Mouse (Mus musculus): ENCODE results near the gene Coil. TPM values are rescaled to one million over a fixed set of nuclear protein-coding genes. Genes with fewer than 3 reads are reported as not detected.
"Not testable (repeated sequence)": the region's sequence is repeated elsewhere in the genome, so short reads cannot be mapped to it uniquely, and the experiment has no call there.

Gene Coil
- total RNA-seq, 1 experiment from 2014 or later: 15.9 TPM

DNA sequence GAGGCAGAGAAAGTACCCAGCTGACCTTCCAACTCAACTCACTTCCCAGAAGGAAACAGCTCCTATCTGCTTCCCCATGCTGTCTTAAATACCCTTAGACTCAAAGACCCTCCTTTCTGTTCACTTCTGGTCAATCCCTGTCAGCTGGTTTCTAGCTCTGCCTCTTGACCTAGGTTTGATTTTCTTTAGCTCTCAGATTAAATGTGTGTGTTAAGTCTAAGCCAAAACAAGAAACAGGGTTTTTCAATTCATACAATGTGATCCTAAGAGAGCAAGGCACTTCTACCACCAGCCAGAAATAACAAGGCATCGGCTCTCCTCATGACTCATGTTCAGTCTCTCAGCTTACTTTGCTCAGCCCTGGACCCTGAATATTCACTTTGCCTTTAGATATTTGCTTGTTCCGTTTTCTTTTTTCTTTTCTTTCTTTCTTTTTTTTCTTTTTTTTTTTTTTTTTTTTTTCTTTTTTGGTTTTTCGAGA, 3.1 kb upstream of the Coil start, which contains the start of gene Elobl:
Elobl (minus strand) TSS at position 51 of the 481 bp plus-strand sequence.
- no peak for ATAC-seq (replicated peaks; ENCODE audit: low read depth, poor library complexity, severe bottlenecking)

GRCm38 (mm10) chr11:88973776-88974701, 4.0 kb downstream of the Coil start:
- ATAC-seq (replicated peaks; ENCODE audit: low read depth, poor library complexity, severe bottlenecking): peak; percentile 90

GRCm38 (mm10) chr11:88976320-88976719, 6.3 kb downstream of the Coil start:
- no peak for ATAC-seq (replicated peaks; ENCODE audit: low read depth, poor library complexity, severe bottlenecking)

DNA sequence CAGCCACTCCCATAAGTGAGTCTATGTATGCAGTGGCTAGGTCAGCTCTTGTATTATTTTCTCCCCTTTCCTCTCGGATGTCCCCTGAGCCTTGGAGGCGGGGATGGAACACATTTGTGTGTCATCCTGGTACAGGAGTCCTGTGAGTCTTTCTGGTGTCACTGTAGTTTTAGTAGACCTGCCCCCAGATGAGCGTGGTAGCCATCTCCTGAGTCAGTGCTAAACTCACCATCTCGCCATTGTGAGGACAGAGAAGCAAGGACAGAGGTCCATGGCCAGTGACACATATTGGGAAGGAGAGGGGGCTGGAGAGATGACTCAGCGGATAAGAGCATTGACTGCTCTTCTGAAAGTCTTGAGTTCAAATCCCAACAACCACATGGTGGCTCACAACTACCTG, 7.1 kb downstream of the Coil start:
- no peak for ATAC-seq (replicated peaks; ENCODE audit: low read depth, poor library complexity, severe bottlenecking)

DNA sequence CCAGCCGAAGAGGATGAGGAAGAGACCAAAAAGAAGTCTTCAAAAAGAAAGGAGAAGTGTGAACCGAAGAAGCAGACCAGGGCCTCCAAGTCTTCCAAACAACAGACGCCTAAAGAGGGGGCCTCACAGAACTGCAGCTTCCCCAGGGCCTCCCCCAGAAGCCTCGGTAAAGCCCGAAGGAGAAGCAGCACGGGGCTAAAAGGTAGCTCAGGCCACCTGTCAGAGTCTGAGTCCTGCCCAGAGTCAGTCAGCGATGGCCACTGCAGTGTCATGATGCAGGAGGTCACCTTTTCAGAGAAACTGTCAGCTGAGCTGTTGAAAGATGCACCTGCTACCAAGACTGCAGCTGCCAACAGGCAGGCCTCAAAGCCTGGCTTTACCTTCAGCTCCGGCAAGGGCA, 11.3 kb downstream of the Coil start:
- ATAC-seq (replicated peaks; ENCODE audit: low read depth, poor library complexity, severe bottlenecking): no peak

DNA sequence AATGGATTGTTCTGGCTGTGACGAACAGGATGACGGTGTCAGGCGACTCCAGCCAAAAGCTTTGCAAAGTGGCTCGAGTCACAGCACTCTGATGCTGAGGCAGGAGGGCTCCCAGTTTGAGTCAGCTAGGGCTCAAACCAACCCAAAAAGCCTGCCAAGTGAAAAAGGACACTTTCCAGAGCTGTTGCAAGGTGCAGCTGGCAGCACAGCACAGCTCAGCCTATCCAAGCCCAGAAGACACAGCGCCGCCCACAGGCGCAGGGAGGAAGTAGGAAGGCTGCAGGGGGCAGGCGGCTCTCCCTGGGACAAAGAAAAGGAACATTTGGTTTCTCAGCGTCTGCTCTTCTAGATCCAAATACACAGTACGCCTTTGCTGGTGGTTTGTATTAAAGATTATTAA, 16.6 kb downstream of the Coil start:
- ATAC-seq (replicated peaks; ENCODE audit: low read depth, poor library complexity, severe bottlenecking): no peak

GRCm38 (mm10) chr11:88988956-88989355, 18.9 kb downstream of the Coil start:
- ATAC-seq (replicated peaks; ENCODE audit: low read depth, poor library complexity, severe bottlenecking): no peak

DNA sequence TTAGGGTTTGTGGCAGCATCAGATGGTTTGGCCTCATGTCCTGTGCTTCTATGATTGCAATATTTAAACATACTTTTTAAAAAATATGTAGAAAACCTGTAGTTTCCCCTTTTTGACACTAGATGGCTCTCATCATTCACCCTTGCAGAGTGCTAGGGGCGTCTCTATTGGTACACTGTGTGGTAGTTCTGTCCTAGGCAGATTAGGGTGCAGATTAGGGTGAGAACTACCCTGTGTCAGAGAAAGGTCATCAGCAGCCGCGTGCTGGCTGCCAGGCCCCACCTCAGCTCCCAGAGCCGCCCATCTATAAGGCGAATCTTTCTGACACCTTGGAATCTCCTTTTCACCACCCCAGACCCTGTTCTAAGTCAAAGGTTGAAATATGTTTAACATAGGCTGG, 19.5 kb downstream of the Coil start:
- peak; percentile 86 for ATAC-seq (replicated peaks; ENCODE audit: low read depth, poor library complexity, severe bottlenecking)

GRCm38 (mm10) chr11:88993186-88993585, 23.1 kb downstream of the Coil start:
- ATAC-seq (replicated peaks; ENCODE audit: low read depth, poor library complexity, severe bottlenecking): no peak

- ATAC-seq (replicated peaks; ENCODE audit: low read depth, poor library complexity, severe bottlenecking): peak; percentile 88
Observed at GRCm38 (mm10) chr11:88993625-88994024, 23.6 kb downstream of the Coil start.

DNA sequence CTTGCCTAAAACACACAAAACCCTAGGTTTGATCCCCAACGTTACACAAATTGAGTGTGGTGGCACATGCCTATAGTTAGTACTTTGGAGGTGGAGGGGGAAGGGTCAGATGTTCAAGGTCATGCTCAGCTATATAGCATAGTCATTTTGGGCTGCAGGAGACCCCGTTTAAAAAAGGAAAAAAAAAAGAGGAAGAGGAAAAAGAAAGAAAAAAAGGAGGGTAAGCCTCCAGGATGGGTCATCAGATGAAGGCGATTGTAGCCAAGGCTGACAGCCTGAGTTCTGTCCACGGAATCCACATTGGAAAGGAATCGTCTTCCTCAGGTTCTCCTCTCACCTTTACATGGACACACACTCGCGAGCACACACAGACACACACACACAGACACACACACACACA, 24.4 kb downstream of the Coil start:
- no peak for ATAC-seq (replicated peaks; ENCODE audit: low read depth, poor library complexity, severe bottlenecking)

GRCm38 (mm10) chr11:88995616-88996015, 25.6 kb downstream of the Coil start:
- no peak for ATAC-seq (replicated peaks; ENCODE audit: low read depth, poor library complexity, severe bottlenecking)

GRCm38 (mm10) chr11:88996427-88996826, 26.4 kb downstream of the Coil start:
- no peak for ATAC-seq (replicated peaks; ENCODE audit: low read depth, poor library complexity, severe bottlenecking)

DNA sequence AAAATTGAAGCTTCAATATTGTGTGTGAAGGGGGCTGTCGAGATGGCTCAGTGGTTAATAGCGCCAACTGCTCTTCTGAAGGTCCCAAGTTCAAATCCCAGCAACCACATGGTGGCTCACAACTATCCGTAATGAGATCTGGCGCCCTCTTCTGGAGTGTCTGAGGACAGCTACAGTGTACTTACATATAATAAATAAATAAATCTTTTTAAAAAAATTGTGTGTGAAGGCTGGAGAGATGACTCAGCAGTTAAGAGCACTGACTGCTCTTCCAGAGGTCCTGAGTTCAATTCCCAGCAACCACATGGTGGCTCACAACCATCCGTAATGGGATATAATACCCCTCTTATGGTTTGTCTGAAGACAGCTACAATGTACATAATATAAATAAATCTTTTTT, 27.3 kb downstream of the Coil start:
- not testable (repeated sequence) for ATAC-seq (replicated peaks; ENCODE audit: low read depth, poor library complexity, severe bottlenecking)

DNA sequence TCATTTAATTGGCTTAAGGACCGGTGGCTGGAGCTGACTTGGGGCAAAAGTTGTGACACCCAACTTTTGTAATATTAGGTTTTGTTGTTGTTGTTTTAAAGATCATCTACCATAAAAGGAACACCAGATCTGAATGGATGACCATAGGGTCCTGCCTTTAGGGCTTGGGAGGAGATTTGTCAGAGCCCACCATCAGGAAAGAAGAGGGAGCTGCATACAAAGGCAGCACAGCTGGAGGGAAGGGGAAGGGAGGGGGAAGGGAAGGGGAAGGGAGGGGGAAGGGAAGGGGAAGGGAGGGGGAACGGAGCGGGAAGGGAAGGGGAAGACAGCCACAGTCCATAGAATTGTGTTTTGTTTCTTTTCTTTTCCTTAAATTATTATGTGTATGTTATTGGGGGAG, 28.4 kb downstream of the Coil start:
- ATAC-seq (replicated peaks; ENCODE audit: low read depth, poor library complexity, severe bottlenecking): no peak

GRCm38 (mm10) chr11:88998974-88999722, 29.1 kb downstream of the Coil start, which contains the start of gene Trim25:
Trim25 (plus strand) TSS chr11:88999376.
- peak; percentile 91 for ATAC-seq (replicated peaks; ENCODE audit: low read depth, poor library complexity, severe bottlenecking)

DNA sequence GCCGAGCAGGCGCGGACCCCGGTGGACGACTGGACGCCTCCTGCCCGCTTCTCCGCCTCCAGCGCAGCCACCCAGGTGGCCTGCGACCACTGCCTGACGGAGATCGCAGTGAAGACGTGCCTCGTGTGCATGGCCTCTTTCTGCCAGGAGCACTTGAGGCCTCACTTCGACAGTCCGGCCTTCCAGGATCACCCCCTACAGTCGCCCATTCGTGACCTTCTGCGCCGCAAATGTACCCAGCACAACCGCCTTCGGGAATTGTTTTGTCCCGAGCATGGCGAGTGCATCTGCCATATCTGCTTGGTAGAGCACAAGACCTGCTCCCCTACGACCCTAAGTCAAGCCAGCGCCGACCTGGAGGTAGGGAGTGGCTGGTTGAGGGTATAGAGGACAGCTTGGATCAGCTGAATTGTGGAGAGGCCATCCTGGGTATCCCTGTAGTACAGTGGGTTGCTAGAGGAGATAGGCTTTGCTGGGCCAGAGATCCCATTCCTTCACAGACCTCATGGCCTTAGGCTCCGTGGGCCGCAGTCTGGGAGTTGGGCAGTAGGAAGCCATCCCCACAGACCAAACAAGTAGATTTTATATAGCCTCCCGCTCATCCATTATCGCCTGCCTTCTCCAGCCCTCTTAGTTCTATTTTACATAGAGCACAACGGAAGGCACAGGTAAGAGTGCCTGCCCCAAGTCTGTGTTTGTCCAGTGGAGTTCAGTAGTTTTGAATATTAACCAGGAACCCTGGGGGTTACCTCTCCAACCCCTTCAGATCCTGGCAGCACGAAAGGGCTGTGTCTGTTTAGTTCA, 29.9 kb downstream of the Coil start:
- 0 out of 2 replicates have a peak, but pooled peaks have one; percentile 0 for ATAC-seq (replicated peaks; ENCODE audit: low read depth, poor library complexity, severe bottlenecking)

- ATAC-seq (replicated peaks; ENCODE audit: low read depth, poor library complexity, severe bottlenecking): 0 out of 2 replicates have a peak, but pooled peaks have one; percentile 13
Observed at GRCm38 (mm10) chr11:89000527-89000819, 30.4 kb downstream of the Coil start.

DNA sequence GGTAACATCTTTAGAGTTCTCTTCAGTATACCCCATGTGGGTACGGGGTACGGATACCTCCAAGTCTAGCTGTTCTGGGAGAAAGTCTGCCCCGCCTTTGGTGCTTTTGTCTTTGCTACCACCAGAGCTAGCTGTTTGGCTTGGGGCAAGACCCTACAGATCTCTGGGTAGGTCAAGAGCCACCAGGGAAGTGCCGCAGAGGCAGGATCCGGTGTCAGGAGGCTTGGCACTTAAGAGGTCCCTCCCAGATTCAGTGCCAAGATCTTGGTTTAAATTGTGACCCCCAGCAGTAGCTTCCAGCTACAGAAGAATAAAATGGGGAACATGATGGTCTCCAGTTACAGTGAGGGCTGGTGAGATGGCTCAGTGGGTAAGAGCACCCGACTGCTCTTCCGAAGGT, 31.5 kb downstream of the Coil start:
- ATAC-seq (replicated peaks; ENCODE audit: low read depth, poor library complexity, severe bottlenecking): no peak

DNA sequence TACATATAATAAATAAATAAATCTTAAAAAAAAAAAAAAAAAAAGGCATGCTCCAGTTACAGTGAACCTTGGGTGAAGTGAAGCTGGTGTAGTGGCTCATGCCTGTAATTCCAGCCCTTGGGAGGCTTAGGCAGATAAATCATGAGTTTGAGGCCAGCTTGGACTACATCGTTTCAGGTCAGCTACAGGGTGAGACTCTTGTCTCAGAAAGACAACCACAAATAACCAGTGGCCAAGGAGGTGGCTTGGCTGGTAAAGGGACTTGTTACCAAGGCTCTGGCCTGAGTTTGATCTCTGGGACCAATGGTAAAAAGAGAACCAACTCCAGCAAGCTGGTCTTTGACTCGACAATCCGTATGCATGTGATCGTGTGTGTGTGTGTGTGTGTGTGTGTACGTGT, 32.0 kb downstream of the Coil start:
- no peak for ATAC-seq (replicated peaks; ENCODE audit: low read depth, poor library complexity, severe bottlenecking)
